Mouse (Mus musculus) lung, postnatal 4 days (tissue): Measurements from ENCODE around the gene Clic1.
"Not testable (repeated sequence)": the region's sequence is repeated elsewhere in the genome, so short reads cannot be mapped to it uniquely, and the experiment has no call there.

Source experiments
- DNase-seq, 2 experiments: peaks; one replicate each; pipeline ENCODE4 v3.0.0; 2021

The Clic1 gene

GRCm38 (mm10) chr17:35021163-35021808, 28.5 kb upstream of the Clic1 start:
- DNase-seq: peak; percentile 85 to 92

GRCm38 (mm10) chr17:35021842-35022477, 27.8 kb upstream of the Clic1 start:
- peak; percentile 54 to 72 for DNase-seq

GRCm38 (mm10) chr17:35022541-35023060, 27.2 kb upstream of the Clic1 start:
- no peak for DNase-seq

DNA sequence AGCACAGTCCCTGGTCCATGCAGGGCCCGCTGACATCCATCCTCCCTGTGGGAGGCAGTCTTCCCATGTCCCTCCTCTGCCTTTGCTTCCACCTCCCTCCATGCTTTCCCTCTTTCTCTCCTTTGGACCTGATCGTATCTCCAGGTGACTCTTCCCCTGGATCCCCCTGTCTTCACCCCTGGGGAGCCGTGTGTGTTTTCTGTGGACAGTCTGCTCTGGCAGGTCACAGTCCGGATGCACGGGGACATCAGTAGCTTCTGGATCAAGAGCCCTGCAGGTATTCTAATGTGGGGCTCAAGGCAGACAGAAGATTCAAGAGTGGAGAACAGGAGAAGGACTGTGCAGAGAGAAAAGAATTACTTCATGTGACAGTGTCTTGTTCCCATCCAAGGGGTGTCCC, 26.5 kb upstream of the Clic1 start:
- DNase-seq: no peak

GRCm38 (mm10) chr17:35023756-35024155, 26.0 kb upstream of the Clic1 start:
- DNase-seq: peak in 1 of 2 experiments; percentile 23

GRCm38 (mm10) chr17:35024261-35024660, 25.5 kb upstream of the Clic1 start:
- peak in 1 of 2 experiments; percentile 18 for DNase-seq

GRCm38 (mm10) chr17:35024691-35025488, 24.9 kb upstream of the Clic1 start:
- DNase-seq: peak; percentile 49 to 58

DNA sequence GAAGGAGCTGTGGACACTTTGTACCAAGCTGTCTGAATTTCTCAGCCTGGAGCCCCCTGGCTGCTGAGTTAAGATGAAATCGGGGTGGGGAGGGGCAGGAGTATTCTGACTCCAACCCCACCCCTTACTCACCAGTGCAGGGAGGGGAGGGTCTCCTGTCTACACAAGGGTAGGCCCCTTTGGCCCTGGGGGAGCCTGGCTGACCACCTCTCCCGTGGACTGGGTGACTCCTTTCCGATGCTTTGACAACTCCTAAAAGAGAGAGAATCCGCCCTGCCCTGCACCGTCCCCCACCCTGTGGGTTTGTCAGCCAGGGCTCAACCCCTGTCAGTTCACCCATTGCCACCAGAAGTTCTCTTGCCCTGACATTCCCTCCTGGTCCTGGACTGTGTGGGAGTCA, 23.6 kb upstream of the Clic1 start:
- DNase-seq: peak in 1 of 2 experiments; percentile 17

- peak in 1 of 2 experiments; percentile 52 for DNase-seq
Observed at GRCm38 (mm10) chr17:35027277-35028068, 22.3 kb upstream of the Clic1 start, which contains the start of gene Sapcd1. Sapcd1 (minus strand) TSS chr17:35028016.

DNA sequence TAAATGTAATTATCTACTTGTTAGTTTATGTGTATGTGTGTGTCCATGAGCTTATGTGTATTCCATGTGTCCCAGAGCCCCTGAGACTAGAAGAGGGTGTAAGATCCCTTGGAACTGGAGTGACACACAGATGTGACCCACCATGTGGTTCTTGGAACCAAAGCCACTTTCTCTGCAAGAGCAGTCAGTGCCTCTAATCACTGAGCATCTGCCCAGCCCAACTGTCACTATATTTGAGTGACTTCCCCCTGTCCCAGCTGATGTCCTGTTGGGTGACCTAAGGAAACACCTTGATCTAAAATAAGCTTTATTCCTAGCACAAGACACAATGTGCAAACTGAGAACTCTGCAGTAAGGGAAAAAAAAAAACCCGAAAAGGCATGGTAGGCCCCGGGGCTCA, 21.5 kb upstream of the Clic1 start:
- no peak for DNase-seq

GRCm38 (mm10) chr17:35029691-35030532, 19.9 kb upstream of the Clic1 start:
- peak; percentile 28 to 36 for DNase-seq

DNA sequence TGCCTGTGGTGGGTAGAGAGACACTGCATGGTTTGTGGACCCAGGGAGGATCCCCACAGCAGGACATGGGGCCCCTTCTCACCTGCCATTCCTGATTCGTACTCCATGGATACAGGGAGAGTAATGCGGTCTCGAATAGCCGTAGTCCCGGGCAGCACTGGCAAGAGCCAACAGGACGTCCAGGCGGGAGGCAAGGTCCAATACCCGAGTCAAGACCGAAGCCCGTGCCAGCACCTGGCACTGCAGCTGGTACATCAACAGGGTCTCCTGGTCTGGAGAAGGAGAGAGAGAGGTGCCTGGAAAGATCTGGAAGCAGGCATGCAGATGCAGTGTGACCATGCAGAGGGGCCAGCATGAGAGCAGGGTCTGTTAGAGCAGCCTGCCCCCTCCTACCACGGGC, 18.5 kb upstream of the Clic1 start:
- DNase-seq: no peak

- peak in 1 of 2 experiments; percentile 18 for DNase-seq
Observed at GRCm38 (mm10) chr17:35031880-35032279, 17.9 kb upstream of the Clic1 start.

DNA sequence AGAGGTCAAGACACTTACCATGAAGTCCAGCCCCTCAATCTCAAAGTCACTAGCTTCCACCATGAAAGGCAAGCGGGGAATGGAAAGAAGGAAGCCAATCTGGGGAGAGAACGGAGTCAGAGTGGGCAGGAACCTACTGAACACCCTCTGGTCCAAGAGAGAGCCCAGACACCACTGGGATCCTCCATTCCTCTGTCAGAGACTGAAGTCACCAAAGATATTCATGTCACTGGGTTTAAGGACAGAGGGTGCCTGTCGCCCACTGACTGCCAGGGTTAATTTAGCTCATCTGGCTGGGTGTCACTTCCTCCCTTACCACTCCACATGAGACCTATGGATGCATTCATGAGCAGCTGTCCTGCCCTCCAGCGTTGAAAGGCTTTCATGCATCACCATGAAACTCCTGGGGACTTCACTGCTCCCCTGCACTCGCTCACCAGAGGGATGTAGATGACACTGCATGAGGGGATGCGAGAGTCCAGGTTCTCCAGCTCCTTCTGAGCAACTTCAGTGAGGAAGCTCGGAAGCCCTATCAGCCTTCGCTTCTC, 17.4 kb upstream of the Clic1 start:
- peak in 1 of 2 experiments; percentile 19 for DNase-seq

GRCm38 (mm10) chr17:35033703-35034102, 16.1 kb upstream of the Clic1 start:
- DNase-seq: not testable (repeated sequence)

DNA sequence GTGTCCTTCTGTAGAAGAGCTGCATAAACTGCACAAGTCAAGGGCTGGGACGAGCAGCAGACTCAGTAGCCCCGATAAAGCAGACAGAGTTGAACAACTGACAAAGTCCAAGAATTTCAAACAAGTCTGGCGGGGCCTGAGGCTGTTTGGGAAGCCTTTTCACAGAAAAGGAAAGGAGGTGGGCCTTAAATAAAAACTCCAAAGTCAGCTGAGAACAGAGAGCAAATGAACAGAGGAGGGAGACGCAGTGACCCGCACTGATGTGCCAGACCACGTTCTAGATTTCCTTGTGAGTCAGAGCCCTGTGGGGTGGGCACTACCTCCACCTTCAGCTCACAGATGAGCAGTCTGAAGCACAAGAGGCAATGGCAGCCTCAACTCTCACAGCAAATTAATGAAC, 14.9 kb upstream of the Clic1 start:
- DNase-seq: no peak

GRCm38 (mm10) chr17:35039121-35039873, 10.5 kb upstream of the Clic1 start:
- no peak for DNase-seq

DNA sequence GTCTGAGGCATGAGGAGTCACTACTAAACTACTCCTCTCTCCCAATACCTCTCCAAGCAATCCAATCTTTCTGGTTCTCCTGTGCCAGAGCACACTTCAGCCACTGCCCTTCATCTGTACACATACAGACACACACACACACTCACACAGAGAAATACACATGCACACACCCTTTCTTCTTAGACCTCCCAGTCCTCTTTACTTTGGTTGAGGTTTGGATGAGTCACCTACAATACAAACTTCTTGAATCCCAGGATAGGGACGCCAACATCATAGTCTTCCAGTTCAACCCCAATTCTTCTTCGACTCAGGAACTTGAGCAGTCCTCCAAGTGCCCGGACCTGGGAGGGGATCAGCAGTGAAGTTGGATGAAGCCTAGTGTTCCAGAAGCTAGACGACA, 6.0 kb upstream of the Clic1 start:
- no peak for DNase-seq

DNA sequence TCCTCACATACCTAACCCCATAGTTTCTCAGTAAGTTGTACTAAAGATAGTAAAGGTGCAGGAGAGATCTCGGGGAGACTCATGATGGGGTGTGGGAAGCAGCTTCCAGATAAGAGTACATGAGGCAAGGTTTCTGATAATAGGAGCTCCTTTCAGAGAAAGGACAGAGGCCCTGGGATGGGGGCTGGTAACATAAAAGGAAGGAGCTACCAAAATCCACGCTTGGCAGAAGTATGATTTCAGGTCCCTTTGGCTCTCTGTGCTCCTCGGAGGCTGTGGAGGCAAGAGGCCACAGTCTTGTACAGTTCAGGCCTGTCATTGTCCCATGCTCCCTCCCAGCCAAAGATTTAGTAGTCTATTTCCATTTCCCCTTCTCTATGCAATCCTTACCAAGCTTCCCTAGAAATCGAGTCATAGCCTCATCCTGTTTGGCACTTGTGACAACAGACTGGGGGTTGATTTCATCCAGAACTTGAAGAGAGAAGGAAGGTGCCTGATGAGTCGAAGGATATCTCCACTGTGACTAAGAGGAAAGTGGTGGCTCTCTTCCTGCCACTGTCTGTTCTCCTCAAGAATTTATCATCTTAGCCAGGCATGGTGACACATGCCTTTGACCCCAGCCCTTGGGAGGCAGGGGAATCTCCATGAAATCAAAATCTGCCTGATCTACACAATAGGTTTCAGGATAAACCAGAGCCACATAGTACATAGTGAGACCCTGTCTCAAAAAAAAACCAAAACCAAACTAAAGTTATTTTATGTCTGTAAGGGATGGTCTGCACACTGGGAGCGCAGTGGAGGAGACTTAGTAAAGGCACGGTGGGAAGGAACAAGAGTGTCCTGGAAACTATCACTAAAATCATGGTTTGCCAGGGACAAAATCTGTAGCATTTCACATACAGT, 4.6 kb upstream of the Clic1 start:
- DNase-seq: no peak
